Mouse (Mus musculus) adrenal gland, postnatal 25 days (tissue): Measurements from ENCODE around the gene Ldoc1. TPM values are rescaled to one million over a fixed set of nuclear protein-coding genes. Genes with fewer than 3 reads are reported as not detected.

ENCODE experiments used
- DNase-seq: peaks from one replicate; pipeline ENCODE4 v3.0.0; 2021; ENCODE audit warnings: mixed read lengths
- long read RNA-seq: library from polyadenylated mRNA; stranded (forward); transcript quantifications from one replicate; pipeline ENCODE4 v2.0.0, GENCODE M21; 2021
- total RNA-seq: library from RNA; stranded (reverse); gene quantifications from 2 replicates; pipeline ENCODE4 v1.2.3, GENCODE M21; 2021

Ldoc1 gene
- 1.7 and 2.4 TPM in 2 replicates for total RNA-seq
- long read RNA-seq, partial matches to known transcripts: 0 of 2 reads
- long read RNA-seq, other reads (novel, unspliced or antisense): 0 of 2 reads

DNA sequence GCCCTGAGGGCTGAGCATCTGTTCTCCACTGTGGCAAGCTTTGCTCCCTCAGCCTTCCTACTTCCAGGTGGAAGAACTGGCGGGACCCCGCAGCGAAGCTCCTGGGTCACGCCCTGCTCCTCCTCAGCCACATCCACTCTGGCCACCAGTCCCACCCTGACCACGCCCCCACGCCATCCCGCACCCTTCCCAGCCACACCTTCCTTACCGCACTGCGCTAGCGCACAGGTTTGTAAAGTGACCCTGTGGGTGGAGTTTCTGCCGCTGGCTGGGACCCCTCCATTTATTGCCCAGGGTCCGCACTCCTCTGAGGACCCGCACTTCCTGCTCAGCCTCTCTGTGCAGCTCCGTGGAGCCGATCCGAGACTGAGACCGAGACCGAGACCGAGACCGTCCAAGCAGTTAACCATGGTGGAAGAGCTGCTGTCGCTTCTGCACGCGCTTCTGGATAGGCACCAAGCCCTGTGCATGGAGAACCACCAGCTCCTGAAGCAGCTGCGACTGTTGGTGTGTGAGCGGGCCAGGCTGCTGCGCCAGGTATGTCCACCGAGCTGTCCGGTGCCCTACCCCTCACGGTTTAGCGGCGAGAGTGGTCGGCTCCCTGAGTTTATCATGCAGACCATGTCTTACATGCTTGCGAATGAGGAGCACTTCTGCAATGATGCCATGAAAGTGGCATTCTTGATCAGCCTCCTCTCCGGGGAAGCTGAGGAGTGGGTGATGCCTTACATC is at the start of gene Ldoc1:
TSS of gene Ldoc1 (plus strand) at position 196 of the 732 bp plus-strand sequence.
- DNase-seq: no peak

GRCm38 (mm10) chrX:61710131-61710530 is 834 bp downstream of the Ldoc1 start:
- DNase-seq: no peak

DNA sequence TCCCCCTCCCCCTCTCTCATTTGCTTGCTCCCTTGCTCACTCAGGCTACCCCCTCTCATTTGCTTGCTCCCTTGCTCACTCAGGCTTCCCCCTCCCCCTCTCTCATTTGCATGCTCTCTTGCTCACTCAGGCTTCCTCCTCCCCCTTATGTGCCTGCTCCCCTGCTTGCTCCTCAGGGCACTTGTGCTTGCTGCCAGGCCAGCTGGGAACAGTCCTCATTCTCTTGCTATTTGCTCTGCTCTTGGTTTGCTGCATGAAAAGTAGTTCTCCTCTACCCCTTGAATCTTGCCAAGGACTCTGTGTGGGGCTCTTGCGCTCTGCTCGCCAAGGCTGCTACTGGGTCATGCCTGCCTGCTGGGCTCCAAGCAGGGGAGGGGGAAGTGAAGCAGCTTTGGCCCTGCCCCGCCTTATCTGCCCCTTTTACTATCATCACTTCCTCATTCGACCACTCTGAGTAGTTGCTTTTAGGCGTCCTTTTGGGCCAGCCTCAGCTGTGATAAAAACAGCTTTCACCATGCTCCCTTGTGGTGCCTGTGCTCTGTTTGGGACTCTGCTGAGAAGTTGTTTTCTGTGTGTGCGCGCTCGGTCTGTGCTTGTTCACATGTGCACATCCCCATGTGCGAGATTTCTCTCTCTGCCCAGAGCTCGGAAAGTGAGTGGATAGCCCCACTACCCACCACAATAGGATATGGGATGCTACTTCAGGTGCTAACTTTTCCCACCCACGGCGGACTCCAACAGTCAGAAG is 13.2 kb downstream of the Ldoc1 start:
- DNase-seq: no peak

DNA sequence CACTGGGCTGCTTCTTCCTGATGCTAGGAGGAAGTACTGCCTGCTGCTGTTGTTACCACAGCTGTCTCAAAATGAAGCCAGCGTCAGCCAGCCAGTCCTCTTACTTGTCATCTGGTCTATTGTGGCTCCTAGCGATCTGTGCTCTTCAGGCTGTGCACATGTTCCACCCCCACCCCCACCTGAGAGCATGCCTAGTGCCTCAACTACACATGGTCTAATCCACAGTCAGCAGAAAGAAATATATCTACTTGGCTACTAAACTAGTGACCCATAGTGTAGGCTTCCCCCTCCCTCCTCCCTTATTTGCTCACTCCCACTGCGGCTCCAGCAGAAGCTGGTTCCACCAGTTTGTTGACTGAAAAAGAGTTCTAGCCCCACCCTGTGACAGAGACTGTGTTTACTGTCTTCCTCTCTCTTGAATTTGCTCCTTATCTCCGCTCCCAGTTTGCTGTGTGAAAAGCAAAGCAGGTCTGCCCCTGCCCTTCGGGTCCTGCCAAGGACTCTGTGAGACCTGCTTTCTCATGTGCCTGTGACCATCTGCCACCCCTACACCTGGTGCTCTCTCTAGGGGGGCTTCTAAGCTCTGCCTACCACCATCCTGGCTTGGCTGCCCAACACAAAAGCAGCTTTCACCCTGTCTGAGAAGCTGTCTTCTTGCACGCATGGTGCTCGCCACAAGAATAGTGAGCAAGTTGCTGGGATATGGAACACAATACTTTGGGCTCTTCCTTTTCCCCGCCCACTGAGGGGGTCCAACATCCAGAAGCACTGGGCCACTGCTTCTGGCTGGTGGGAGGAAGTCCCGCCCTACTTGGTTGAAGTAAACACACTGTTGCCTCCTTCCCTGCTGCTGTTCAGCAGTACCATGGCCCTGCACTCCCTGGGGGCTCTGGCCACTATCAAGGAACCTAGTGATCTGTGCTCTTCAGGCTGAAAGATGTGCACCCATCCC is 14.0 kb downstream of the Ldoc1 start:
- DNase-seq: no peak

DNA sequence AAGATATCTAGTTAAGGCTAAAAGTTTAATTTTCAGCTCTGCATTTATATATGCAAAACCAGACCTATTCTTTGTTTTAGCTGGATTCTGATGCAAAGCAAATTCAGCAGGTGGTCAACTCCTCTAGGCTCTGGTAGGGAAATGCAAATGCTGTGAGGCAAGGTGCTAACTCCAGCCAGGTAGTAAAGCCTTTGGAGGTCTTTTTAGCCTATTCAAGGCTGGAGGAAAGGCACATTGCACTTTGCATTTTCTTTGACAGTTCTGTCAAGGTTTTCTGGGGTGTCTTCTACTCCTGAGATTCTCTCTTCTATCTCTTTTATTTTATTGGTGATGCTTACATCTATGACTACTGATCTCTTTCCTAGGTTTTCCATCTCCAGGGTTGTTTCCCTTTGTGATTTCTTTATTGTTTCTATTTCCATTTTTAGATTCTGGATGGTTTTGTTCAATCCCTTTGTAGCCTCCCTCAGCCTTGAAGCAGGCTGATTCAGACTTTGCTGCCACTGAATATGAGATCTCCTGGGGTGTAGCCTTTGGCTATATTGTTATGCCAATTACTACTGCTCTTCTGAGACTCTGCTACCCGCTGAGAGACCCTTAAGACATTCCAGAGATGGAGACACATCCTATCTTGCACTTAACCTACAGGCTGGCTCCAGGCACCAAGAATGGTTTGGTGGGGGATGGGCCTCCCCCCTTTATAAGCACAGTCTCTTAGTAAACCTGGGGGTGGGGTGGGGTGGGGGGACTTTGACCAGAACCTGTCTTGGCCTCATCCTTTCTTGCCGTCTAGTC is 18.4 kb downstream of the Ldoc1 start:
- no peak for DNase-seq
